Mouse (Mus musculus): ENCODE data around the gene Cmas.

GRCm38 (mm10) chr6:142746765-142747164 is 9.7 kb upstream of the Cmas start:
- TF ChIP-seq CTCF (IDR thresholded peaks at IDR 0.05; ENCODE audit: extremely low read depth, insufficient read length, insufficient replicate concordance, low read depth, low read length) (no peak), POLR2A (IDR thresholded peaks at IDR 0.05; ENCODE audit: low read depth, low read length) (no peak)

All from small intestine, adult 2 months (tissue).